Mouse (Mus musculus): ENCODE data around the gene Aire. TPM values are rescaled to one million over a fixed set of nuclear protein-coding genes. Genes with fewer than 3 reads are reported as not detected.

The Aire gene
- polyA plus RNA-seq (2015; fragmentation: Nextera tagmentation; extraction: Ambion mirVana): 0.07 TPM in 1 of 2 replicates, not detected in the other

DNA sequence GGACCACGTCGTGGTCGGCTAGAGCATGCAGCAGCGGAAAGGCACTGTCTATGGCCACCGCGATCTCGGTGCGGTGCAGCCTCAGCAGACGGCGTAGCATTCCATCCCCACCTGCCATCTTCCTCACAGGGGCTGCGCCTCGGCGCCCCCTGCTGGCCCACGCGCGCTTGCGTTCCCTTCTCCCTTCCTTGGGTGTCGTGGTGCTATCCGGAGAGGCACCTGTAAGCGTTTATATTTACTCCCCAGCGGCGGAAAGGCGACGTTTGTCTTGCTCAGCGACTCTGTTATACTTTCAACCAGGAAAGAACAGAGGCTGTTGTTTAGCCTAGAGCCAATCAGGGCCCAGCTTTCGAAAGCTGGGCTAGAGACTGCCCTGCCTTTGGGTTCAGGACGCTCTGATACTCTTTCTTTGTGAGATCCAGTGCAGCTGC lies at the start of gene Aire:
Aire (minus strand) TSS at position 205 of the 431 bp plus-strand sequence.

DNA sequence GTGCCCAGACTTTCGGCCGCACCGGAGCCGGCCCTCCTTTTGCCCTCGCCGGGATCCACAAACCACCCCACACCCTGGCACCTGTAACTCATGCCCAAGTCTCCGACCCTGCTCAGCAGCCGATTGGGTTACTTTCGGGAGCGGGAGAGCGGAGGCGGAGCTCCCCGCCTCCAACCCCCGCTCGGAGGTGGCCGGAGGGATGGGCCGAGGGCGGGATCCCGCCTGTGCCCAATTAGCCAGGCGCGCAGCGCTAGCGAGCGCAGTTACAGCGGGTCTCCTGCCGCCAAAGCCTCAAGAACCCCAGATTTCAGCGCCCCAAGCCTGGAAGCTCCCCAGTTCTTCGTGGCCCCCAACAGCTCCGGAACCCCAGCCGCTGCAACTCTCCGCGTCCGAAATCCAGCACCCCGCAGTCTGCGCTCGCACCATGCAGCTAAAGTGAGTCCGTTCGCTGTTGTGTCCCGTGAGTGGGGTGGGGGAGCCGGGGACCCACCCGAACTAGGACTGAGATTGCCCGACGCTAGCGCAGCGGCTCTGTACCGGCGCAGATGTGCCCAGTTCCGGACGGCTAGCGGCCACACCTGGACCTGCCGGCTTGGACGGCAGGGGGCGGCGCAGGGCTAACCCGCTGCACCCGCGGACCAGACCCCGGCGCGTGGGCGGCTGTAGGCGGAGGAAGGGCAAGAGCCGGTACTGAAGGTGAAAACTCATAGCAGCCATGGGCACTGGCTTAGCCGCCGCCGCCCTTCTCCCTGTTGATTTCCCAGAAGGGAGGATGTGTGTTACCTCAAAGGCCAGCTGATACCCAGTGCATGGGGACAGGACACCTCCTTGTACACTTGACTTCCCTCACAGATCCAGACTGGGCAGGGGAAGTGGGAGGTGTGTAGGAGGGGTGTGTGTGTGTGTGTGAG lies 25.9 kb upstream of the Aire start, which contains the start of gene Icosl:
Icosl (plus strand) TSS at position 202 of the 911 bp plus-strand sequence.

GRCm38 (mm10) chr10:78041647-78042046 lies 1.8 kb downstream of the Aire start, which contains the start of gene Dnmt3l:
Gene Dnmt3l, plus strand, starts transcription at chr10:78041947.

GRCm38 (mm10) chr10:78009945-78010293 lies 33.5 kb downstream of the Aire start, which contains the start of gene Pfkl:
Gene Pfkl, minus strand, starts transcription at chr10:78010083.

Other genes with a start within 250 kb of the Aire start
- gene Gm9639, start 248.5 kb downstream of the Aire start, polyA plus RNA-seq (2015; fragmentation: Nextera tagmentation; extraction: Ambion mirVana): not detected in 2 replicates
- gene Gm19668, start 244.5 kb downstream of the Aire start, polyA plus RNA-seq (2015; fragmentation: Nextera tagmentation; extraction: Ambion mirVana): not detected in 2 replicates
- gene Gm9507, start 231.8 kb downstream of the Aire start, polyA plus RNA-seq (2015; fragmentation: Nextera tagmentation; extraction: Ambion mirVana): not detected in 2 replicates
- not detected in 2 replicates for gene Gm2696, start 228.9 kb downstream of the Aire start, polyA plus RNA-seq (2015; fragmentation: Nextera tagmentation; extraction: Ambion mirVana)
- gene Krtap10-4, start 216.5 kb downstream of the Aire start, polyA plus RNA-seq (2015; fragmentation: Nextera tagmentation; extraction: Ambion mirVana): not detected in 2 replicates
- gene Krtap10-10, start 207.7 kb downstream of the Aire start, polyA plus RNA-seq (2015; fragmentation: Nextera tagmentation; extraction: Ambion mirVana): not detected in 2 replicates
- not detected in 2 replicates for gene Gm36176, start 196.8 kb downstream of the Aire start, polyA plus RNA-seq (2015; fragmentation: Nextera tagmentation; extraction: Ambion mirVana)
- gene Gm10318, start 190.8 kb downstream of the Aire start, polyA plus RNA-seq (2015; fragmentation: Nextera tagmentation; extraction: Ambion mirVana): not detected in 2 replicates
- not detected in 2 replicates for gene Gm3285, start 181.6 kb downstream of the Aire start, polyA plus RNA-seq (2015; fragmentation: Nextera tagmentation; extraction: Ambion mirVana)
- gene Lrrc3, start 141.1 kb downstream of the Aire start, polyA plus RNA-seq (2015; fragmentation: Nextera tagmentation; extraction: Ambion mirVana): 0.45 and 0.57 TPM in 2 replicates
- gene Trpm2, start 73.0 kb downstream of the Aire start, polyA plus RNA-seq (2015; fragmentation: Nextera tagmentation; extraction: Ambion mirVana): 7.4 and 8.4 TPM in 2 replicates
- 7.3 and 8.6 TPM in 2 replicates for gene 1810043G02Rik, start 65.1 kb downstream of the Aire start, polyA plus RNA-seq (2015; fragmentation: Nextera tagmentation; extraction: Ambion mirVana)
- gene Pfkl, start 33.5 kb downstream of the Aire start, polyA plus RNA-seq (2015; fragmentation: Nextera tagmentation; extraction: Ambion mirVana): 39.6 and 40.7 TPM in 2 replicates
- 0.50 and 0.57 TPM in 2 replicates for gene Dnmt3l, start 1.7 kb downstream of the Aire start, polyA plus RNA-seq (2015; fragmentation: Nextera tagmentation; extraction: Ambion mirVana)
- gene Icosl, start 25.7 kb upstream of the Aire start, polyA plus RNA-seq (2015; fragmentation: Nextera tagmentation; extraction: Ambion mirVana): 3.8 and 4.9 TPM in 2 replicates
- 17.7 and 18.9 TPM in 2 replicates for gene D10Jhu81e, start 126.2 kb upstream of the Aire start, polyA plus RNA-seq (2015; fragmentation: Nextera tagmentation; extraction: Ambion mirVana)
- gene Pwp2, start 141.5 kb upstream of the Aire start, polyA plus RNA-seq (2015; fragmentation: Nextera tagmentation; extraction: Ambion mirVana): 12.1 and 12.7 TPM in 2 replicates
- 28.1 and 30.4 TPM in 2 replicates for gene Trappc10, start 201.0 kb upstream of the Aire start, polyA plus RNA-seq (2015; fragmentation: Nextera tagmentation; extraction: Ambion mirVana)

Data from spleen, postnatal 0 days (tissue).